Mouse (Mus musculus) lung, postnatal 4 days (tissue): ENCODE measurements around the gene Gata1.
"Not testable (repeated sequence)": the region's sequence is repeated elsewhere in the genome, so short reads cannot be mapped to it uniquely, and the experiment has no call there.

ENCODE experiments used
- DNase-seq, 2 experiments: peaks; one replicate each; pipeline ENCODE4 v3.0.0; 2021

Gene Gata1

DNA sequence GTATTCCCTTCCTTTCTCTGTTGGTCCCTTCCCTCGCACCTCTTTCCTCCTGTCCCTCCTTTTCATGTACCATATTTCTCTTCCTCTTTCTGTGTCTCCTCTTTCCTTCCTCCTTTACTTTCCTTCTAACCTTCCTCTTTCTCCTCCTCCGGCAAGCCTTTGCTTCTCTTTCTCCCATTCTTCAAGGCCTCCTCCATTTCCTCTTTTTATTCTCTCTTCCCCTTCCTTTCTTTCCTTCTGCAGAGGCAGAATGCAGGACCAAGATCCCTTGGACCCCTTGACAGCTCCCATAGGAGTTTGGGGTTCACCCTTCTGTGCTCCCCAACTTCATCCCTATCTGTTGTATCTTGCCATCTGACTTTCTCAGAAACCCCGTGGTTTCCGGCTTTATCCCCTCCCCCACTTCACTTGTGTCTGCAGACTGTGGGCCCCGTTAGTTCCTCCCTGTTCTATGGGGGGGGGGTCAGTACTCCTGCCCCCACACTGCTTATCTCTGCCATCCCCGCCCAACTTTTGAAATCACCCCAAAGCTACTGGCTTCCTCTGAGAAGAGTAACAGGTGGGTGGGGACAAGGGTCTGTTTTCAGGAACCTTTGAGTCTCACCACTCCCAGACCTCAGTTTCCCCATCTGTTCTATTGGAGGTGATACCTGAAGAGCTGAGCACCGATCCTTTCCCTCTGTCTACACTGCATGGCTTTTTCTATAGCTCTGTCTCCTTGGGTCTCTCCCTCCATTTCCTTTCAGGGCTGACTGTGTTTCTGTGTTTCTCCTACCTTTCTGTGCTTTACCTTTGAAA, 13.8 kb downstream of the Gata1 start:
- DNase-seq, result no peak

DNA sequence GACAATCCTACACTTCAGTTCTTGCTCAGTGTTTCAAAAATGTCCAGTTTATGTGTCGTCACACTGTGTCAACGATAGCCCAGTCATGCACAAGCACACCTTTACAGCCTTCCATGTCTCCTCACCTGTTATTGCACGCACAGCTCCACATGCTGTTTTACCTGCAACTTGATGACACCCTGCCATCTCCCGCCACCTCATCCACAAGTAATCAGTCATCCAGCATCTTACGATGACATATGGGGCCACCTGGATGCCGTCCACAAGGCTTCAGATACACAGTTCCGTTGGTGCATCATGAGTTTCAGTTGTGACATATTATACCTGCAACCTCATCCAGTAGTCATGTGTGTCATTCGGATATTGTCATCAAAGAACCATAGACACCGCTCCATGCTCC, 19.0 kb downstream of the Gata1 start:
- DNase-seq, result no peak

DNA sequence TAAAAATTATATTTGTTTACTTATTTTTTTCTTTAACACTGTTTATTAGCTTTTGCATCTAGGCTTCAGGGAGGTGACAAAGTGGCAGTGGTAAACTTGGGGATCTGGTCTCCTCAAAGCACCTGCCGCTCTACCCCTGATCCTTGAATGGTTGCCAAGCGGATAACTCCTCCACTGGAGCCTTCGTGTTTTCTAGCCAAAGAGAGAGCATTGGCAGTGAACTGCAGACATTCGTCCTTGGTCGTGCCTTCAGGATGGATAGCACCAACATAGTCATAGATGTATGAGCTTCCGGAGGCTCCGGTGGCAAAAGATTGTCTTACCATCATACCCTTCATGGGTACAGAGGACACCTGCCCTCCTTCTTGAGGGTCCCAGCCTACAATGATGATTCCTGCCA, 27.8 kb downstream of the Gata1 start:
- DNase-seq, result no peak

DNA sequence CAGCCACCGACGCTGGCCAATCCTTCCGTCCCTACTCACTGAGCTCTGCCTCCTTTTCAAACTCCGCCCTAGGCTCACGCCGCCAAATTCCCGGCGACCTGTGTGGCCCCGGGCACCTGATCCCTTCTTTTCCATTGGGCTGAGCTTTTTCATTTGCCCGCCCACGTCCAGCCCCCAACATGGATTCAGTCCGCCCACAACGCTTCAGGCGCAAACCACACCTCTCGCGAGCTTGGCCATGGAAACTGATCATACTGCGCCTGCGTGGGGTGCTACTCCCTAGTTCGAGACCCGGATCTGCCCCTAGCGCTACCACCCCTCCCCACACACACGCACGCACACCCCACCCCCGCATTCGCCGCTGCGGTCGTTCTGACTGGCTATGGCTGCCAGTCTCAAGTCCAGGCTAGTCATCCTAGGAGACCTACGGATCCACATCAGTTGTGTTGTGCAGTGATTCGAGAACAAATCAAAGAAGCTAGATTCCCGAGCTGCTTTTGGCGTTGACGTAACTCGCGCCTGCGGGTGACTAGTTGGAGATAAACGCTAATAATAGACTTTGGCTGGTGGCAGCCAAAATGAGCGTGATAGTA, 29.9 kb downstream of the Gata1 start:
- DNase-seq, result peak; percentile 93 to 97

DNA sequence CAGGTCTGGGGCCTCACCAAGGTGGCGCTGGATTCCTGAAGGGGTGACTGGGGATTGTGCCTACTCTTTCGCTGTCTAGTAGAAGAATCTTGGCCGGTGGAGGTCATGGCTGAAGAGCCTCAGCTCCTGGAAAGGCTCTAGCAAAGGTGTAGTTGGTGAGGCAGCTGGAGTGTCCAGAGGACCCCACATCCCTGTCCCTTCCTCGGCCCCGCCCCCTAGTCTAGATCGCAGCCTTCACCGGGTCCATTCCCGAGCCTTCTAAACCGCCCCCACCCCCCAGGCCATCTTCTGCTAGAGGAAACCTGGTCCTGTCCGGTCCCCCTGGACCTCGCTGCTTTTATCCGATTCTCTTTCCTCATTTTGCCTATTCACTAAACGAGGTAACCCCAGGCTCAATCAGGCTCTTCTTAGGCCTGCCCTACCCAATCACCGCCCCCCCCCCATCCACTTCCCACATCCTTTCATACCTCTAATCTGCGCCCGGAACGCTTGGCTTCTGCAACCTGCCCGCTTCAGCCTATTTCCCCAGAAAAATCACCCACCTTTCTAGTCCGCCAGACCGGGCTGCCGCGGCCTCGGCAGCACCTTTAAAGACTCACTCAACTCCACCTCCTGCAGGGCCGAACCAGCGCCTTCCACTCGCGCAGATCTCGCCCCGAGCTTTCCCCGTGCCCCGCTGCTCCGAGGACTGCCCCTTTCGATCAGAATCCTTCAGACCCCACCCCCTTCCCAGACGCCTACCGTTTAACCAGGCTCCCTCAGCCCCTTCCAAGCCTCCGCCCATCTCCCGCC, 30.6 kb downstream of the Gata1 start, which contains the start of gene Hdac6:
Hdac6 (minus strand) TSS at position 782 of the 792 bp plus-strand sequence.
- no peak for DNase-seq

DNA sequence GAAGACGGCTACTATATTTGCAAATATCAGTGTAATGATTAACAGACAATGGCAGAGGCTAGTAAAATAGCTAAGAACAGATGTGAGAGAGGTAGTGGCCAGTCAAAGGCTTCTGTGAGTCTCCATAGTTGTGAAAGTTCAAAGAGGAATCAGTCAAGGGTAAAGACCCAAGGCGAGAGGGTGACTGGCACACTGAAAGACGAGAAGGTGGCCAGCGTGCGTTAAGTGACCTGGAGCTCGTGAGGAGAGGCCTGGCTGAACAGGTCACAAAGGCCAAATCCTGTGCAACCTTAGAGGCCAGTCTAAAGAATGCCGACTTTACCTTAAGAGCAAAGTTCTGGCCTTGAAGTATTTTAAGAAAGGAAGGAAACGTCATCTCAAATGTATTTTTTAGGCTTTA, 32.3 kb downstream of the Gata1 start:
- DNase-seq, result no peak

DNA sequence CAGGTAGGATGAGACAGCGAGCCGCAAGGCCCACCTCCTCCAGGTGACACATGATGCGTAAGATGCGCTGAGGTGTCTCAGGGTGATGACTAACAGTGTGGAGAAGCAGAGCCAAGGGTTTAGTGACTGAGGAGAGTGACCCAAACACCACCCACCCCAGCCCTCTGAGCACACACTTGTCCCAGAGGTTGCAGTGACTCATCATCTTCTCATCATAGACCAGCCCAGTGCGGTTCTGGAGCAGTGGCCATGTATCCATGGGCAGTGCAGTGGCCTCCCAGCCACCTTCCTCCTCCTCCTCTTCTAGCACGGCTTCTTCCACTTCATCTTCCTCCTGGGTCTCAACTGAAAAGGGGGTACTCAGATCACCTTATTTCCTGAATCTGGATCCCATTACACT, 40.2 kb downstream of the Gata1 start:
- no peak for DNase-seq

DNA sequence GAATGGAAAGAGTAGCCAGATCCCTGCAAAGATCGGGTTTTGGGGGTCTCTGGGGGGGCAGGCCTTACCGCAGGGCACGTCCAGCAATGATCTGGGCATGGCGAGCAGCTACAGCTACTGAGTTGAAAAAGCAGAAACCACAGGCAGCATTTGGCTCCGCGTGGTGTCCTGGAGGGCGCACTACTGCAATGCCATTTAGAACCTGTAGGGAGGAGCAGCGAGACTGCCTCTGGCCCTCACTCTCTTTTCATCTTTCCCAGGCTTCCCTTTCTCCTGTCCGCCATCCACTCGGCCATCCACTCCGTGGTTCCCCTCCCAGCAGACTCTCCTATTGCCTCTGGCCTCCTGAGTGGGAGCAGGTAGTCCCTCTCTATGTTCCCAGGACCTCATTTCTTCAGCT, 41.0 kb downstream of the Gata1 start:
- DNase-seq, result no peak

DNA sequence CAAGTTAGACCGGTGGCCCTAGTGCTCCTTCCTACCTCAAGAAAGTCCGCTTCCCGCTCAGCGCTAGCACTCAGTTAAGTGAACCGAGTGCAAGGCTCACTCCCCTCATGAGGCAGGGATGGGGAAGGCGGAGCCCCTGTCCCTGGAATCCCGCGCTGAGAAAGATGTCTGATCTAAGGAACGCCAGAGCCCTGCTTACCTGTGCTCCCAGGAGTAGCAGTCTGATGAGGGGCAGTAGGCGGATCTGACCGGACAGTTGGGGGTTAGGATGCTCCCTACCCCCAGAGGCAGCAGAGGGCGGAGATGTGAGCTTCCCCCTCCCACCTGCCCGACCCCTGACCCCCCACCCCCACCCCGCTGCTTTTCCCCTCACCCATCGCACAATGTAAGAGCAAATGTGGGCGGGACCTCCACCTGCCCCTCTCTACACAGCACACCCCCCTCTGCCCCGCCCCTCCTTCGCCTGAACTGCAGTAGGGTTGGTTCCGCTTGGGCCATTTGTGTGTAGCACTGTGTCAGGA, 49.5 kb downstream of the Gata1 start, which contains the start of gene Eras:
Eras (minus strand) TSS at position 338 of the 521 bp plus-strand sequence.
- no peak for DNase-seq

DNA sequence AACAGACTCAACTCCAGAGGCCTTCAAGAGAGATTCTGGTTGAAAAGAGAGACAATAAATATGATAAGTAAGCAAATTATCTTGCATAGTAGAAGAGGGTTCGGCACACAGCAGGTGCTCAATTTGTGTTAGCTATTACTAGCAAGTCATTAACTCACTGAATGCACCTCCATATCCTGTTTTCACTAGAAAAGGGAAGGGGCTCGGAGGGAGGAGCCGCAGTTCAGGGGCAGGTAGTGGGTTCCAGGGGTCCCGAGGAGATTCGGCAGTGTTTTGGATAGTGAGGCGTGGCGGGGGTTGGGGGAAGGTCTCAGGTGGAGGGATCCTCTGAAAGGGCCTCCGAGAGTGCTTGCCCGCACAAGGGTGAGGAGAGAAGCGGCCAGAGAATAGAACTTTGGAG, 50.8 kb downstream of the Gata1 start:
- no peak for DNase-seq

DNA sequence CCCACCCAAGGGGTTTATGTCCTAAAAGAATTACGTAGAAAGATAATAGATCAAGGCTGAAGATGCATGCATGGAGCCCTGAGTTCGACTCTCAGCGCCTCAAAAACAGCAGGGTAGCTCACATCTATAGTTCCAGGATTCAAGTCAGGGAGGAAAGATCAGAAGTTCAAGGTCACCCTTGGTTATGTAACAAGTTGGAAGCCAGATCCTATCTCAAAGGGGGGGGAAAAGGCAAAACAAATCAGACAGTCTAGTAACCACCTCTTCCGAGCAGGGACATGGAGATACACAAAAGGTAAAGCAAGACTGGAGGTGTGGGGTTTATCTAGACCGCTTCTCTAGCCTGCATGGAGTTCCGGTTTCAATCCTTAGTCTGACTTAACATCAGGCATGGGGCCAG, 51.6 kb downstream of the Gata1 start:
- no peak for DNase-seq

DNA sequence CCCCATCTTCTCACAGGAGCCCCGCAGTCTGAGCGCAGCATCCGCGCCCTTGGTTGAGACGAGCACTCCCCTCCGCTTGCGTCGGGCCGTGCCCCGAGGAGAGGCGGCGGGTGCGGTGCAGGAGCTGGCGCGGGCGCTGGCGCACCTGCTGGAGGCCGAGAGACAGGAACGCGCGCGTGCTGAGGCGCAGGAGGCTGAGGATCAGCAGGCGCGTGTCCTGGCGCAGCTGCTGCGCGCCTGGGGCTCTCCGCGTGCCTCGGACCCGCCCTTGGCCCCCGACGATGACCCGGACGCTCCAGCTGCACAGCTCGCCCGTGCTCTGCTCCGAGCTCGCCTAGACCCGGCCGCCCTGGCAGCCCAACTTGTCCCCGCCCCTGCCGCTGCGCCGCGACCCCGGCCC, 55.8 kb downstream of the Gata1 start:
- no peak for DNase-seq

DNA sequence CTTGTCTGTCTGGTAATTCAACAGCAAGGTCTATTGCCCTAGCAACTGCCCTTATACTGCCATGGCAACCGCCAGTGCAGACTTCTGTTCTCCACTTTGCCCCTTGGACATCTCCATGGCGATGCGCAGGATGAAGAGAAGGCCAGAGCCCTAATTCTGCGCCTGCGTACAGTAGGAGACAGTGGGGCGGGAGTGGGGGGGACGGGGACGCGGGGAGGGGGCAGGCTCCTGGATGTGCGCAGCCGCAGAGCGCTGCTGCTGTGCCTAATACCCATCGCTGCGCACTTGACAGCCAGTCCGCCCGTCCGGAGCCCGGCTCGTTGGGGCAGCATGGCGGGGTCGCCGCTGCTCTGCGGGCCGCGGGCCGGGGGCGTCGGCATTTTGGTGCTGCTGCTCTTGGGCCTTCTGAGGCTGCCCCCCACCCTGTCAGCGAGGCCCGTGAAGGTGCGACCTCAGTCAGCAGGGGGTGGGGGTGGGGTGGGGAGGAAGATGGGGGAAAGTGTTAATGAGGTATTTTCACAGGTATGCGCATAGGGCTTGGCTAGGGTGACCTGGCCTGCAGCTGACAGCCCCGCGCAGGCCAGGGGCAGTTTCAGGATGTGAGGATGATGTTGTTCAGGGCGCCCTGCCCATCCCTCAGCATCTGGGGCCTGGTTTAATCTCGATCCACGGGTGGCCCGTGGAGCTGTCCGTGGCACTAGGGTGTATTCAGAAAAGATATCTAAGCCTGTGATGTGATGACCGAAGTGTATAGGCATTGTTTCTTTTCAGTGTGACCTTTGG, 58.1 kb downstream of the Gata1 start, which contains the start of gene Pcsk1n:
Pcsk1n (plus strand) TSS at position 222 of the 783 bp plus-strand sequence.
- DNase-seq, result no peak

DNA sequence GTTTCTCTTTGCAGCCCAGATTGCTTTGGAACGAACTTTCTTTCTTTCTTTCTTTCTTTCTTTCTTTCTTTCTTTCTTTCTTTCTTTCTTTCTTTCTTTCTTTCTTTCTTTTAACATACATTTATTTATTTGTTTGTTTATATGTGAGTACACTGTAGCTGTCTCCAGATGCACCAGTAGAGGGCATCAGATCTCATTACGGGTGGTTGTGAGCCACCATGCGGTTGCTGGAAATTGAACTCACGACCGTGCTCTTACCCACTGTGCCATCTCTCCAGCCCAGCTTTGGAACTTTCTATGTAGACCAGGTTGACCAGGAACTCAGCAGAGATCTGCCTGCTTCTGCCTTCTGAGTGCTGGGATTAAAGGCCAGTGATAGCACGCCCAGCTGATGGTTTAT, 59.9 kb downstream of the Gata1 start:
- not testable (repeated sequence) for DNase-seq

DNA sequence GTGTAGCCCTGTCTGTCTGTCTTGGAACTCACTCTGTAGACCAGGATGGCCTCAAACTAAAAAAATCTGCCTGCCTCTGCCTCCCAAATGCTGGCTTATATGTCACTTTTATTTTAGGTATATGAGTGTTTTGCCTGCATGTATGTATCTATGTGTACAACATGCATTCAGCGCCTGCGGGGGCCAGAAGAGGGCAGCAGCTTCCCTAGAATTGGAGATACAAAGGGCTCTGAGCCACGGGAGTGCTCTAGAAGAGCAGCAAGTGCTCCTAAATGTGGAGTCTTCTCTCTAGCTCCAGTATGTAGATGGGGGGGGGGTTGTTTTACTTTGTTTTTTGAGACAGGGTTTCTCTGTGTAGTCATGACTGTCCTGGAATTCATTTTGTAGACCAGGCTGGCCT, 62.2 kb downstream of the Gata1 start:
- peak in 1 of 2 experiments; percentile 60 for DNase-seq

DNA sequence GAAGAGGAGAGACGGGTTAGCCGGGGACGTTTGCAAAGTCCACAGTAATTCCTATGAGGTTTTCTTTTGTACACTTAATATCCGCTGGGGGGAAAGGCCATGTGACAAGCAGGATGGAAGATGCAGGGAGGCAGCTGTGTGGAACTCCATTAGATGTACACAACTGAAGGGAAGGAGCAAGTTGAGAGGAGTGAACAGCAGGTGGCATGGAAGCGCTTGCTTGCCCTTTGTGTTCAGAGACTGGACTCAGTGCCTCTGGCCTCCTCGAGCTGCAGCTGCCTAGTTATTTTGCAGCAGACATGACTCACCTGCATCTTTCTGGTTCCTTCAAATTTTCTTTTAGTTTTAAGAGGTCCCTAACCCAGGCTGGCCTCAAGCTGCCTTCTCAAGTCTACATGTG, 67.4 kb downstream of the Gata1 start:
- DNase-seq, result no peak
